Mouse (Mus musculus) testis, postnatal 14 days (tissue): ENCODE results near the gene Ccdc151.
A peak's percentile ranks its signal among the peaks of the same experiment; 100 is the strongest.

Experiments
- DNase-seq: peaks from one replicate; pipeline ENCODE4 v3.0.0; 2021; ENCODE audit warnings: low spot score

Gene Ccdc151

DNA sequence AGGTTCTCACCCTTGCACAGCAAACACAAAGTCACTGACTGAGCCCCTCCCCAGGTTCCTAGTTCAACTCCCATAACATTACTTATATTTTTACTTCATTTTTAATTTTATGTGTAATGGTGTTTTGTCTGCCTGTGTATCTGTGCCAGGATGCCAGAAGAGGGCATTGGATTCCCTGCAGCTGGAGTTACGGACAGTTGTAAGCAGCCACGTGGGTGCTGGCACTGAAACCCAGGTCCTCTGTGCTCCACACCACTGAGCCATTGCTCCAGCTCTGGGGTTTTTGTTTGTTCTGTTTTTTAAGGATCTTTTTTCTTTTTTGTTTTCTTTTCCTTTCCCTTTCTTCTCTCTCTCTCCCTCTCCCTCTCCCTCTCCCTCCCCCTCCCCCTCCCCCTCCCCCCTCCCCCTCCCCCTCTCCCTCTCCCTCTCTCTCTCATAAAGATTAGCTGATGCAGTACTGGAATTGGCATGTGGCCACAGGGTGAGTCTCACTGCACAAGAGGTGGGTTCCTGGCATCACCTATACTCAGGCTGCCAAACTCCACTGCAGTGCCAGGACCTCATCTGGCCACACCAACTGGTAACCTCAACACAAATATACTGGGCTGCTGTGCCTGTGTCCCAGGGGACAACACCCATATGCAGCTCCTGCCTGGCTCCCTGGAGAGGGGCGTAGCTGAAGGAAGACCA is 6.1 kb downstream of the Ccdc151 start:
- no peak for DNase-seq

DNA sequence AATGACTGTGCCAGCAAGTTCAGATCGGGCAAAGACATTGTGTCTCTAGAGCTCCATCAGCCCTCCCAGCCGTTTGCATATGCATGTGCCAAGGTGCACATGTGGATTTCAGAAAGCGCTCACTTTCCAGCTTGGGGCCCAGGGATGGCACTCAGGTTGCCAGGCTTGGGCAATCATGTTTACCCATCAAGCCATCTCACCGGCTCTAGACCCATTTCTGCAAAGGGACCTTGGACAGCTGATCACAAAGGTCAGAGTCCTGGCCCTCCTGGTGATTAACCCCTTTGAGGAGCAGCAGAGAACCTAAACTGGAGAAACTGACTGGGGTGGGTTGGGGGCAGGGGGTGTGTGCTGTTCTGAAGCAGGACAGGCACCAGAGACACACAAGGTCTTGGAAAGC is 10.2 kb downstream of the Ccdc151 start:
- no peak for DNase-seq

DNA sequence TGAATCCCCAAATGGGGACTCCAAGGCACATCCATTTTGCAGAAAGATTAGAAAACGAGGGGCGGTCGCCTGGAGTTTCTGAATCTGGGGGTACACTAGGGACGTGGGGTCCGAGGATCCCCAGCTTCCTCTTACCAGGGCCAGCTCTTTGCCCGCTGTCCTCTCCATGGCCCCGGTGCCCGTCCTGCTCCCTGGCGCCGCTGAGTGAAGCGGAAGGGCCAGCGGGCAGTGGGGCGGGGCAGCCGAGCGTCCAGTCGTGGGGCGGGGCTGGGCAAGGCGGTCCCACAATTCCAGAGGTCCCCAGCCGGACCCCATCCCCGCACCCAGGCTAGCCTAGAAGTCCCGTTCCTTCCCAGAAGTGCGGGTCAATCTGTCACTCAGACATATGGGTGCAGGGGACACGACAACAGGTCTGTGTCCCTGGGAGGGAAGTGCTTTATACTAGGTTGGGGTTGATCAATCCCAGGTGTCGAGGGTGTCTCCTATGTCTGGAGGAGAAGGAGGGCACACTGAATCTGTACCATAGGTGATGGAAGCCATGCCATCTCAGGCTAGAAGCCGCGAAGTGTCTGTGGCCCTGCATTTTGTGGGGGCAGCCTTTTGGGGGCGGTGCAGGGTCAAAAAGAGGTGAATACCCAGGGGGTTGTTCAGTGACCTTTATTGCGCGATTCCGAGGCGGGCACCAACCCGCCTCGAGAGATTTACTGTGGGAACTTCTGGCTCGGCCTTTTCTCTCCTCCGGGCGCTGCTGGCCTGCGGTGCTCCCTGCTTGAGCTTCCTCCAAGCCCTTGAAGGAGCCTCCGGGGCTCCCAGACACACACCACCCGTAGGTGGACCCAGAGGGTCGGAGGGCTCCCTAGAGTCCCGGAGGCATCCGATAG is 13.0 kb downstream of the Ccdc151 start, which contains the start of gene Rgl3:
Rgl3 (minus strand) TSS at position 217 of the 881 bp plus-strand sequence.
- no peak for DNase-seq

DNA sequence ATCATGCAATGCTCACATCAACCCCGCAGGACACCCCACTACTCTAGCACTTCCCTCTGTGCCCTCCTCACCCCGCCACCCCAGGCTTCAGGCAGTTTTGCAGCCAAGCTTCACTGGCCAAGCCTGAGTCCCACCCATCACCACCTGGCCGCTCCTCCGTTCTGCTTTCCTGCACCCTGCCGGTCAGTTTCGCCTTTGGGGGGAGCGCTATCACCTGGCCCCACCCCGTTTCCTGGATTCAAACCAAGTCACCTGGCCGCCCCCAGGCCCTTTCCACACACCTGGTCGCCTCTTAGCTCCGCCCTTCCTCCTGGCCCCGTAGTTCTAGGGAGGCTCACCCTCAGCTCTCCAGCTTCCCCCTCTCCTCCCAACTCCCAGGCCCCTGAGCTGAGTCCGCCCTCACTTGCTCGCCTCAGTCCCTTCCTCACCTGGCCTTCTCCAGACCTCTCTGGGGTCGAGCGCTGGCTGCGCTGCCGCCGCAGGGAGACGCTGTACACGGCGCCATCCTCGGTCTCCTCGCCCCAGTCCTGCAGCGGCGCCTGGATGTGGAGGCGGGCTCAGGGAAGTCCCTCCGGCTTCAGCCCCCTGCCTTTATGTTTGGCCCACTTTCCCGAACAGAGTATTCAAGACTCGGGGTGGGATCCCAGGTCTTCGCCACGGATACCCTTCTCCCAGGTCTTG is 13.9 kb downstream of the Ccdc151 start:
- DNase-seq, result no peak

DNA sequence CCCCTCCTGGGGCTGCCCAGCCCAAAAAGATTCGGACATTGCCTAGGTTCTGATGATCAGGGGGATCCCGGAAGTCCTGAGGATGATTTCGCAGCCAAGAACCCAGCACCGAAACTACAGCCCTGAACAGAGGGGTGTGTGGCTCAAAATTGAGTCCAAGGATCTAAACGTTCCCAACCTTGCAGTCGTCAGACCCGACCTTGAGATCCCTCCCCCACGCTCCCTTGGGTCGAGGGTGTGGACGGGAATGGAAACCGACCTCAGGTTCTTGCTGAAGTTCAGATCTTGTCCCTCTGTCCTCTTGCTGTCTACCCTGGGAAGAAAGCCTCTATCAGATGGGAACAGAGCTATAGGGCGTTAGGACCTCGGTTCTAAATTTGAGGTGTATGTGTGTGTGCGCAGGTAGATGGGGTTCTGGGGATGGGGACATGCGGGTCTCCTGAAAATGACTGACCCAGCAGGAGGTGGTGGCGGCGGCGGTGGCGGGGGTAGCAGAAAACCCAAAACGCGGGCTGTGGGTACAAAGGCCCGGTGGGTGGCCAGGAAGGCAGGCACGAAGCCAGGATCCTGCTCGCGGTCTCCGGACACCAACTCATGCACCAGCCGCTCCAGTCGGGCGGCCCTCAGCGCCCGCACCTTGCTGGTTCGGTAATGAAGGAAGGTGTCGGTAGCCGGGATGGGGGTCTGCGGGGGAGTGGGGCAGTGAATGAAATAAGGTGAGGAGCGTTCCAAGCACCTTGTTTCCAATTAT is 14.7 kb downstream of the Ccdc151 start:
- no peak for DNase-seq

DNA sequence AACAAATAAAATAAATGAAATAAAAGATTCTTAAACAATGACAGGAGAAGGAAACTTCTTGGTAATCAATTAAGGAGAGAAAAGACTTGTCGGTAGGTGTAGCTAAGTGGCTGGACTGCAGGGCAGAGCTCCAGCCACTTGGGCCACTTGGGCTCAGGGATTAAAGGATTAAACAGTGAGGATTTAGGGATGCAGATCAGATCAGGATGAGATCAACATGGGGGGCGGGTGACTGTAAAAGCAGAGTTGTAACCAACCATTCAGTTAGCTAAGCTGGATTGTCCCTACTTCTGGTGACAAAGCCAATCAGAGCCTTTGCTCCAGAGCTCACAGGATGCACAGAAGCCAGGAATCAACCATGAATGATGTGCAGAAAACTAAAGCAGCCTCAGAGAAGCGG is 18.5 kb downstream of the Ccdc151 start:
- DNase-seq, result no peak

DNA sequence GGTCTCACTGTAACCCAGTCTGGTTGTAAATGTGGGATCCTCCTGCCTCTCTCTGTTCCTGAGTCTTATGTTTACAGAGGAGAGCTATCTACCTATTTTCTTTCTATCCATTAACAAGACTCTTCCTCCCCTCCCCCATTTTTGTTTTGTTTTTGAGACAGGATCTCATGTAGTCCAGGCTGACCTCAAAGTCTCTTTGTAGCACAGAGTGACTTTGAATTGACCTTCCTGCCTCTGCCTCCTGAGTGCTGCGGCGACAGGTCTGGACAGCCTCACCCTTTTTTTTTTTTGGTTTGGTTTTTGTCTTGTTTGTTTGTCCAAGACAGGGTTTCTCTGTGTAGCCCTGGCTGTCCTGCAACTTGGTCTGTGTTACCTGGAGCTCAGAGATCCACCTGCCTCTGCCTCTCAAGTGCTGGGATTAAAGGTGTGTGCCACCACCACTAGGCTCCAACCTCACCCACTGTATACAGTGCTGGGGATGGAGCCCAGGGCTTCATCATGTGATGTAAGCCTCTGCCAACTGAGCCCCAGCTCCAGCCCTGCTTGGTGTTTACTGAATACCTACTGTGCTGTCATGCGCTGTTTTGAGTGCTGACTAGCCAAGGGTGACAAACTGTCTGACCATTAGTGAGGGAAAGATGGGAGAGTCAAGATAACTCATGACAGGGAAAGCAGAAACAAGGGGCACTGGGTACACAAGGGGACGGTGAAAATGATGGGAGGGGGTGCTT is 23.9 kb downstream of the Ccdc151 start:
- no peak for DNase-seq

DNA sequence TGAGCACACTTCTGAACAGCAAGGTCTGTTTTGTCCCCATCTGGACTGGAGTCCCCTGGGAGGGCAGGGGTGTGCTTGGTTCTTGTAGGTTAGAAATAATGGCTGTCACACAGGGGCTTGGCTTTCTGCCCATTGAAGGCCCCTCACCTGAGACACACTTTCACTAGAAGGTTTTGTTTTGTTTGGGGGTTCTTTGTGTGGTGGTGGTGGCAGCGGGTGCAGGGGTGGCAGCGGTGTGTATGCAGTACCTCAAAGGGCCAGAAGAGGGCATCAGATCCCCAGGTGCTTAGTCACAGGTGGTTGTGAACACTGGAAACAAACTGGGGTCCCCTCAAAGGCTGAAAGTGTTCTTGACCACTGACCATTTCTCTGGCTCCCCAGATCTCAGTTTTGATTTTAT is 24.5 kb downstream of the Ccdc151 start:
- DNase-seq, result no peak

DNA sequence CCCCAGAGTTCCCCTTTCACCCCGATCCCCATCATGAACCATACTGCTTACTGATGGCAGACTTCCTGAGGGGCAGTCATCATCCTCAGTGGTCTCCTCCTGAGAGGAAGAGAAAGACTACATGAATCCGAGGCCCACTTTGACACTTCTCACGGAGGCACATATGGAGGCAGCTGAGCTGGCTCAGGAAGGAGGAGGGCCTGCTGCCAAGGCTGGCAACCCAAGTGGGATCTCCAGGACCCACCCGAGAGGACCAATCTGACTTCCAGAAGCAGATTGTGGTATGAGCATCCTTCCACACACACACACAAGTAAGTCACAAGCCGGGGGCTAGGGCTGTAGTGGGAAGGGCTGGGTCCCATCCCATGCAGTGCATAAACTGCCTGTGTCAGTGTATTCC is 25.1 kb downstream of the Ccdc151 start:
- DNase-seq, result no peak

DNA sequence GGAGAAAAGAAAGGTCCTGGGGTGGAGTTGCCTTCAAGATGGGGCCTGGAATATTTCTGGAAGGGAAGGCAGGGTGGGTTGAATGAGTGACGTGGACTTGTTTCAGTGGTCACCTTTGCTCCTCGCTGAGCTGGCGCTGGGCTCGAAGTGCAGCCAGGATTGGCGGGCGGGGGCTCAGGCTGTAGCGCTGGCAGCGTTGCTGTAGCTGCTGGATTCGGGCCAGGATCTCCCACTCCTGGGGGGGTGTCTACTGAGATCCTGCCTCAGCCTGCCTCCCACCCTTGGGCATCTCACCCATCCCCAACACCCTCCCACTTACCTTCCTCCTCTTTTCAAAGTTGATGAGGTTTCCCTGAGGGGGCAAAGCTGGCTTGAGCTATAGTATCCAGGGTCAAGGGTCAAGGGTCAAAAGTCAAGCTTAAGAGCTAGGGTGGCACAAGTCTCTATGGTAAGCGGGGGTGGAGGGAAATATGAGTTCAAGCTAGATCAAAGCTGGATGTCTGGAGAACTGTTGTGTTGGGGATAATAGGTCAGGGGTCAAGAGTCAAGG is 25.7 kb downstream of the Ccdc151 start:
- DNase-seq, result no peak

DNA sequence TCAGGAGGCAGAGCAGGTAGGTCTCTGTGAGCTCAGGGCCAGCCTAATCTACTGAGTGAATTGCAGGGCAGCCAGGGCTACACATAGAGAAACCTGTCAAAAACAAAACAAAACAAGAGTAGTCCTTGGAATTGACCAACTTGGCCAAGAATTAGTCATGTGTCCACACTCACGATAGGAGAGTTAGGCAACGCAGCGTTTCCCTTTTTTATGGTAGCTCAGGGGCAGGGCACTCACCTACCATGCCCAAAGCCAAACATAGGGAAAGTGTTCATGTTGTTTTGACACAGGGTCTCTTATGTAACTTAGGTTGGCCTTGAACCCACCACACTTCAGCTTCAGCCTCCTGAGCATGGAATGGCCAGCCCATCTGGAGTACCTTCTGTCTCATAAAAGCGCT is 33.1 kb downstream of the Ccdc151 start:
- DNase-seq, result no peak

DNA sequence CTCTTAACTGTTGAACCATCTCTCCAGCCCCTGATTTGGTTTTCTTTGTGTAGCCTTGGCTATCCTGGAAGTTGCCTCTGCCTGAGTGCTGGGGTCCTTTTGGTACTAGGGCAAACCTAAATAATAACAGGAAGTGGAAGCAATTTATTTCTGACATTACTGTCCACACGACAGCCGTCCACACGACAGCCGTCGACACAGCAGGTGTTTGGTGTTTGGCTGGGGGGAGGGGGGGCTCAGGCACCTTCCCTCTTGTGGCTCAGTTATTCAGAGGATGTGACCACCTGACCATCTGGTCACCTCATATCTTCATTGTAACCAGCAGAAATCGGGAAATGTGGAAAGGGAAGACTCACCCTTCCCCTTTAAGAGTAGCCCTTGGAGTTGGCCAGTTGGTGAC is 33.6 kb downstream of the Ccdc151 start:
- no peak for DNase-seq

DNA sequence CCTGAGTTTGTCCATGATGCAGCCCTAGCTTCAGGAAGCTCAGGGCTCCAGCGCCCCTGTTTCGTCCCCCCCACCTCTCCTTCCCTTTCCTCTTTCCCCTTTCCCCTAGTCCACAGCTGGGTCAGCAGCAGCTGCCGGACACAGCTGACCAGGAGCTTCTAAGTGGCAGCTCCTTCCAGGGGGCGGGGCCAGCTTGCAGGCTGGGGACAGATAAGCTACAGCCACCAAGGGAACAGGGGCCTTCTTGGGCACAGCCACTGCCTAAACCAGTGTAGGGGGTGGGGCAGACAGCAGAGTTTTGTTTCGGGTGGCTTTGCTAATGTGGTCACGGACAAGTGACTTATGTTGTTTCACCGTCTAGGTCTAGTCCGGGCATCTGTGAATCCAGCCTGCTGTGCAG is 39.0 kb downstream of the Ccdc151 start, which contains the start of gene Epor:
Epor (minus strand) TSS at position 90 of the 400 bp plus-strand sequence.
- no peak for DNase-seq

DNA sequence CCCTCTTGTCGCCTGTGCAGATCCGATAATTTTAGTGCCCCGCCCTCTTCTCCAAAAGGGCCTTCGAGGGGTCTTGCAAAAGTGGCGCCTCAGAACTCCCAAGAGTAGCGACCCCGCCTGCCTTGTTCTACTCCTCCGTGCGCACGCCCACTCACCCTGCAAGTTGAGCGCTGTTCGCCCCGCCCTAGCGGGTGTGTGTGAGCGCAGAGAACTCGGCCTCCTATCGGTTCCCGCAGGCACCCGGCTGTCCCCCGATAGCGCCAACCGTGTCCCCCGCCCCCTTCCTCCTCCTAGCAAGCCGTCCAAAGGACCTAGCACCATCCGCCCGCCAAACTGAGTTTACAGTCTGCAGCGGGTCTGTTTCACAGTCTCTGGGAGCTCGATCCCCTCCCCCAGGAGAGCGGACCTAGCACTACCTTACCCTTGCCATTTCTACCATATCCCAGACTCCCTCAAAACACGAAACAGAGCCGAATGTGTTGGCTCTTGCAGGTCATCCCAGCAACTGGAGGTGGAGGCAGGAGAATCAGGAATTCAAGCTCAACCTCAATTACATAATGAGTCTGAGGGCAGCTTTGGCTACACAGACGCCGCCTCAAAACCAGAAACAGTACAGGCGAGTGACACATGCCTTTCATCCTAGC is 39.9 kb downstream of the Ccdc151 start:
- peak; percentile 63 for DNase-seq

DNA sequence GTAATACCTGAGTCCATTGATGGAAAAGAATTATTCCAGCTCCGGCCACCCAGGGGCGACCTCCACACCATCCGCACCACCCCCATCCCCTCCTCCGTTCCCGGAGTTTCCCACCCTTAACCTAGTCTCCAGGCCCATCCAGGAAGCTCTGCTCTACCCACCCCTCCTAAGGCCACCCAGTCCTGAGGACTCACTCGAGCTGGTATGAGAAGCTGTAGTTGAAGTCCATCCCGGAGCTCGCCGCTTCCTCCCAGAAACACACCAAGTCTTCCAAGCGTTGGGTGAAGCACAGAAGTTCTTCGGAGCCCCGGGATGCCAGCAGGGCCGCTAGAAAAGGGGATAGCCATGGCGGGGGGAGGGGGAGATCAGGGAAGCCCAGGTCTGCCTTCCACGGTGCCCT is 40.4 kb downstream of the Ccdc151 start:
- no peak for DNase-seq

DNA sequence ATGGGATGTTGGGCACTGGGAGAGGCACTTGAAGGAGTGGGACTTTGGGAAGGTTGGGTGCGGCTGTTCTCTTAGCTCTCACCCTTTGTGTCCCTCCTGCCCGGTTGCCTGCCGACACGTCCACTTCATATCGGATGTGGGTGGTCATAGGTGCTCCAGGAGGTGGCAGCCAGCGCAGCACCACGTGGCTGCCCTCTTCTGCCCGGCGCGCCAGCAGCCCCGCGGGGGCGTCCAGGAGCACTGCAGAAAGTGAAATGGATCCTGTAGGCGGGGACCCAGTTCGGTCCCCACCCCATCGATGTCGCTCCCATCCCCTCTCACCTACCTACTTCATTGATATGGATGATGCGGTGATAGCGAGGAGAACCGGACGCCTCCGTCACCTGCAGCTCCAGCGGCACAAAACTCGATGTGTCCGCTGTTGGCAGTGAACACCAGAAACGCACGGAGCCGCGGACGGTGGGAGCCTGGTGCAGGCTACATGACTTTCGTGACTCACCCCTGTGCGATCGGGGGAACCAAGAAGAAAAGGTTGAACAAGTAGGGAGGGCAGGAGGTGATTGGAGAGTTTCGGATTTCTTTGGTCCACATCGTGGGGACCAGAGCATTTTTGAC is 41.0 kb downstream of the Ccdc151 start:
- DNase-seq, result no peak

DNA sequence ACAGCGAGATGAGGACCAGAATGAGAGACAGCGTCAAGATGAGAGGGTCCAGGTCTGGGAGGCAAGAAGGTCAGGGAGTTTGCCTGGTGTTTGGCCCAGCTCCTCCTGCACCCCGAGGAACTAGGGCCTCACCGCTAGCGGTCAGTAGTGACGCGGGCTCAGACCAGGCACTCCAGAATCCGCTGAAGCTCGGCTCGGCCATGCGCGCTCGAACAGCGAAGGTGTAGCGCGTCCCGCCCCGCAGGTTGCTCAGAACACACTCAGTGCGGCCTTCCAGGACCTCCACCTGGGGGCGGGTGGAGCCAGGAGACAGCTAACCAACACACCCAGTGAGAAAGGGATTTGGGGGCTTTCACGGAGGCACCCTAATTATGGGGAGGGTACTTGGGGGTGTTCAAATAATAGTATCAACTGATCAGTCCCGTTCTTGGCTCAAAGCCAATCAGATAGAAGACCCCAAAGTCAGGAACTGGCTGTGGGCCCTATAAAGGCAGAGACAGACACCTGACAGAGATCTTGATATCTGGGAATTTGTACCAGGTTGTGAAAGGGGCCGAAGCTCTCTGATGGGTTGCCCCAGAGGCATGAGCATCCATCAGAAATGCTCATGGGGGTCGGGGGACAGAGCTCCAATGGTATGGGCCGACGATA is 41.8 kb downstream of the Ccdc151 start:
- no peak for DNase-seq

DNA sequence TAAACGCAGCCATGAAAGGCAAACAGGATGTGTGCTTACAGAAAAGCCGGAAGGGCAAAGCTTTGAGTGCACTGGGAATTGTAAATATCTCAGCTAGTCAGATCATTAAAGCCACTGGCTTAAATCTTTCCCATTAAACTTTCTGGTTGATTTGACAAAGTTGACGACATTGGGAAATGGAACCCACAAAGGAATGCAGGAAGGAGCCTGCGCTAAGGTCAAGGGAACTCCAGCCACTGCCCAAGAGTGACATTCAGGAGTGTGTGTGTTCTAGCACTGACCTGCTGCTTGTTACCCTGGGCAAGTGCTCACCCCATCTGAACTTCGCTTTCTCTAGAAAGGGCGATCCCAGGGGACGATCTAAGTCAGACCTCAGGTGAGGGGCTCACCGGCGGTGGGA is 42.3 kb downstream of the Ccdc151 start:
- DNase-seq, result no peak

DNA sequence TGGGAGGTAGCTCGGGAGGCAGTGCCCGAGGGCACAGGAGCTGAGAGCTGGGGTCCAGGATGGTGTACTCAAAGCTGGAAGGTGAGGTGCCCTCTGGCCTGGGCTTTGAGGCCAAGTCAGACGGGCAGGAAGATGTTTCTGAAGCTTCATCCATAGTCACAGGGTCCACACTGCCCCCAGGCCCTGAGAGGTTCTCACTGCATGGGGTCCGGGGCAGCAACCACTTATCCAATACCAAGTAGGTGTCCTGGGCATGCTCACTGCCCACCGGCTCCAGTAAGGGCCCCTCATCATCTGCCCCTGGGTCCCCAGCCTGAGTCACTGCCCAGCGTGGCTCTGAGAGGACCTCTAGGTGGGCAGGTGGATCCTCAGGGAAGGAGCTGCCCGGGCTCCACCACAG is 43.2 kb downstream of the Ccdc151 start:
- DNase-seq, result no peak

DNA sequence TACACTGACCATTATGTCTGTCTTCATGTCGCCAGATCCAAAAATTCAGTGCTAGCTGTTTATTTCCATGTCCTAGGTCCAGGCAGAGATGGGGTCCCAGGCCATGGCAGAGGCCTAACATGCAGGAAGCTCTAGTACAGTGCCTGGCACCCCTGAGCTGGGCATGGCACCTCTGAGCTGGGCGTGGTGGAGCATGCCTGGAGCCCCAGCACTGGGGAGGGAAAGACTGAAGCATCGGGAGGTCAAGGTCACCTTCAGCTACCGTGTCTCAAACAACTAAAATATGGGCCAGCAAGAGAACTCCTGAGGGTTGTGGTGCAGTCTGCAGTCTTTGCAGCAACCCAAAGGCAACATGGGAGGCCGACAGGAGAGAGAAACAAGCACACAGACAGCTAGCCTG is 44.1 kb downstream of the Ccdc151 start:
- no peak for DNase-seq
